Mouse (Mus musculus) MEL-GATA-1-ER (cell line): ENCODE results near the gene Mctp2.
"Not testable (repeated sequence)": the region's sequence is repeated elsewhere in the genome, so short reads cannot be mapped to it uniquely, and the experiment has no call there.

ENCODE experiments used
- DNase-seq: peaks from one replicate; pipeline ENCODE4 v3.0.0-alpha.2; 2012; ENCODE audit warnings: low read depth; ENCODE audit errors: extremely low read depth

Mctp2 gene

GRCm38 (mm10) chr7:72275513-72275912 lies 30.9 kb downstream of the Mctp2 start:
- DNase-seq = no peak

DNA sequence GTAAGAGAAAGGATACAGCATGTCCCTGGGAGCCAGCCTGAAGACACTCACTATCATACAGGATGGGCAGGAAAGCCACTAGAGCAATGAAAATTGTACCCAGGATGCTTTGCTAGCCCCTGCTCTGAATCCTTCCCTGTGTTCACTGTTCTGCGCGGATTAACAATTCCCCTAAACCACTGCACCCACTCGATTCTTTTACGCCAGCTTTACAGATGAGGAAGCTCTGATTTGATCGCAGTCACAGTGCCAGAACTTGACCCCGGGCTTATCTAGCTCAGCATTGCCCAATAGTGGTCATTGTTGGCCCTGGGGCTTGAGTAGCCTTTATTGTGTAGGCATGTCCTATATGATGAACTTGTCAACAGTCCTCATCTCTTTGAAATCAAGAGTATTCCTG lies 34.9 kb downstream of the Mctp2 start:
- DNase-seq = no peak

- no peak for DNase-seq
Measured at GRCm38 (mm10) chr7:72269994-72270393, 36.4 kb downstream of the Mctp2 start.

DNA sequence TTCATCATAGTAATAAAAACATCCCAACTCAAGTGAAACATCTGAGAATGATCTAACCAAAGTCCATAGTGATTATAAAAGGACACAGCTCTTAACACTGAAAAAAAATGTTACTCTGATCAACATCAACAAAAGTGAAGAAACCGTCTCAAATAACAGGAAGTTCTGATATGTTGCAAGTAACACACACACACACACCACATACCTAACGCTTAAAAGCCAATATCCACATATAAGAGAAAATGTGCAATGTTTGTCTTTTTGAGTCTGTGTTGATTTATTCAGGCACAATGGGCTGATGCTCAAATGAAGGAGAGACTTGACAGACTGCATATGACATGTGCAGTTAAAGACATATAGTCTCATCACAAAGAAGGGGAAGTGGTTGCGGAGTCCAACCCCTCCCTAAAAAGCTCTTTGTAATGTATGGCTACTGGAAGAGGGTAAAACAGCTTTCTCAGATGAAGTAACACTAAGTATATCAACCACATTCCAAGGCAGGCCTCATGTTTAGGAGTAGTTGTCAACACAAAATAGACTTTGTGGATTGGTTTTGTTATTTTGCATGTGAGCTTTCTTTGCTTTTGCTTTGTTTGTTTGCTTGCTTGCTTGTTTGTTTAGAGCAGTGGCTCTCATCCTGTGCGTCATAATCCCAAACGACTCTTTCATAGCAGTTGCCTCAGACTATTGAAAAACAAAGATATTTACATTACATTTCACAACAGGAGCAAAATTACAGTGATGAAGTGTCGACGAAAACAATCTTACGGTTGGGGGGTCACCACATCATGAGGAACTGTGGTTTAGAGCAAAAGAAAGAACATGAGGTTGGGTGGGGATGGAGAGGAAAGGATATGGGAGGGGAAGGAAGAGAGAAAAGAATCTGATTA lies 45.4 kb downstream of the Mctp2 start:
- no peak for DNase-seq

DNA sequence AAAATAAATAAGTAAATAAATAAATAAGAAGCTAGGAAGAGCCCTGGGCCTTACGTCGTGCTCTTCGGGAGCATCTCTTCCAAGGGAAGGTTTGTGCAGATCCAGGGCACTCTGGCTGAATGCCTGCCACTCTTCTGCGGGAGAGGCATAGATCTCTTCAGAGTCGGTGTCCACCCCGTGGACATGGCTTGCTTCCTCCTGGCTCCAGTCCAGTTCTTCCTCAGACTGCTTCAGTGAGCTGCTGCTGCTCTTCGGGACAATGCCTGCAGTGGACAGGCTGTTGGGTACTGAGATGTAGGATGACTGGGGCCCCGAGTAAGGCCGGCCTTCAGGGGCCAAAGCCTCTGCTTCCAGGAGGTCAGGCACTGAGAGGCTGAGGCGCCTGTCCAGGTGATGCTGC lies 47.4 kb downstream of the Mctp2 start:
- no peak for DNase-seq

- DNase-seq = not testable (repeated sequence)
Measured at GRCm38 (mm10) chr7:72250326-72250725, 56.1 kb downstream of the Mctp2 start.

GRCm38 (mm10) chr7:72241269-72241668 lies 65.1 kb downstream of the Mctp2 start:
- DNase-seq = no peak

GRCm38 (mm10) chr7:72239782-72240493 lies 66.5 kb downstream of the Mctp2 start:
- DNase-seq = no peak

GRCm38 (mm10) chr7:72238575-72238974 lies 67.8 kb downstream of the Mctp2 start:
- no peak for DNase-seq

DNA sequence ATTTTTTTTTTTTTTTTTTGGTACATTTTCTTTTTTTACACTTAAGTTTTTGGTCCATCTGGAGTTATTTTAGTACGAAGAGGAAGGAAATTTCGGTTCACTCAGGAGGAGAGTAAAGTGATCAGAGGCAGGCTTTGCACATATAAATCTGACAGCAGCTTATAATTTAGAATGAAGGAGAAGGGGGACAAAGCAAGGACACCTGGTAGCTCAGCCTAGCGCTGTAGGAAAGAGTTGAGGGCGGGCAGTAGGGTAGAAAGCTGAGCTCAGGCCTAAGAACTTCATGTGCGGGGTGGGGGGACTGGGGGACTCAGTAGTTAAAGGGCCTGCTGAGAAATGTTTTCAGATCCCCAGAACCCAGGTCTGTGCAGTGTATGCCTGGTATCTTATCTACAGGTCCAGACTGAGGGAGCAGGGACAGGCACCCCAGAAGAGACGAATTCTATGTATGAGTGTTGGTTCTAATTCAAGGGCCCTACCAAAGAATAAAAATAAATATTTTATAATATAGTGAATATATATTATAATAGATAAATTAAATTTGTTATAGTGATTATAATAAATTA lies 71.9 kb downstream of the Mctp2 start:
- DNase-seq = no peak

GRCm38 (mm10) chr7:72231182-72231877 lies 75.1 kb downstream of the Mctp2 start:
- DNase-seq = no peak

- no peak for DNase-seq
Measured at GRCm38 (mm10) chr7:72229925-72230324, 76.5 kb downstream of the Mctp2 start.

GRCm38 (mm10) chr7:72223558-72223957 lies 82.8 kb downstream of the Mctp2 start:
- DNase-seq = no peak

DNA sequence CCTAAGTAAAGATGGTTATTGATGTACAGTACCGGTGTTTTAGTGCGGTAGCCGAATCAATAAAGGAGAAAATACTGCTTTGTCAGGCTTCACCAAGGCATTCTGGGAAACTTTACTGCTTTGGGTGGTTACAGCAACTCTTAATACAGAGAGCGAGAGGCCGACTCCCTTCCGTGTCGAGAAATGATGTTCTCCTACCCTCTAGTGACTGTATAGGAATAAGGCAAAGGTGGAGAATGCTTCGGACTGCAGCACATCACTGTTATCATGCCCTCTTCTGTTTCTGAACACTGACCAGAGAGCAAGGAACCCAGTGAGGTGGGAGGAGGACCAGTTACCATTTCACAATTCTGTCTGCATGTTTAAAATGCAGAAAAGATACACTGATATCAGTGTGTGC lies 83.9 kb downstream of the Mctp2 start:
- no peak for DNase-seq

GRCm38 (mm10) chr7:72218048-72218447 lies 88.4 kb downstream of the Mctp2 start:
- DNase-seq = no peak

- no peak for DNase-seq
Measured at GRCm38 (mm10) chr7:72215563-72216215, 90.7 kb downstream of the Mctp2 start.

DNA sequence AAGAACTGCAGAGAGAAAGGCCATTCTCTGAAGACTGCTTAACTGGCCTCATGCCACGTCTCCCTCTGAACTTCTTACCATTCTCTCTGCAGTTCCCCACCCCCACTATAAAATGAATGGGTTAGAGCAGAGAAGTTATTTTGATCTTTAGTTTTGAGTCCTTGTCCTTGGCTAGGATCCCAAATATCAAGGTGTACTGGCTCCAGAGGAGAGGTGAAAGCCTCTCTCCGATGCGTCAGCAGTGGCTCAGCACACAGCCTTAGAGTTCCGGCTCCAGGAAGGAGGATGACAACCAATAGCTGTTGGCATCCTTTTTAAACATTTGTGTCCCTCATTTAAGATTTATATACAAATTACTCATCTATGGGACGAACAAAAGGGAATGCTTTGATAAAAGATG lies 96.2 kb downstream of the Mctp2 start:
- DNase-seq = no peak

GRCm38 (mm10) chr7:72209296-72209695 lies 97.1 kb downstream of the Mctp2 start:
- DNase-seq = no peak

DNA sequence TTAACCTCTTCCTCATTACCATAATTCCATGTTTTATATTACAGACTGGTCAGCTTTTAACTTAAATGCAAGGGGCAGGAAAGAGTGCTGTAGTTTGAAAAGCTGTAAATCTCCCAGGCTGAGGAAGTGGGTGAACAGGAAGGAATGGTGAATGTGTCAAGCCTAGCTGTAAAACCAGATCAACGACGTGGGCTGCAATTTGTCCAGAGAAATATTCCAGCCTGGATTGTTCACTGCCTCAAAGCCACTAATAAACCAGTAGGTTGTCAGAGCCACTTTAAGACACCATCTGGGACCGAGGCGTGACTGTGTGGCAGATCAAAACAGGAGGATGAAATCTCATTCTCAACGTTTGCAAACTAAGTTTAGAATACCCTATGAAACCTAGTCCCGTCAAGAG lies 99.6 kb downstream of the Mctp2 start:
- no peak for DNase-seq

GRCm38 (mm10) chr7:72195709-72196108 lies 110.7 kb downstream of the Mctp2 start:
- no peak for DNase-seq

- no peak for DNase-seq
Measured at GRCm38 (mm10) chr7:72193304-72193703, 113.1 kb downstream of the Mctp2 start.
